Mouse (Mus musculus) brain, embryonic 14.5 days (tissue): ENCODE measurements at regions not wholly inside any gene's neighbourhood (a gene's known extent, or its start where the extent isn't known, plus 50 kb on each side); places are given as distances from the start of the nearest gene placed in this dataset.

Experiments used
- CTCF ChIP-seq: fragments of 200-500 bp; IDR thresholded peaks from 2 replicates; pipeline ENCODE4 v1.5.1; 2012; ENCODE audit warnings: inconsistent platforms, mild to moderate bottlenecking, moderate library complexity, borderline replicate concordance; ENCODE audit not compliant: insufficient read depth, insufficient read length; ENCODE audit errors: extremely low read depth
- POLR2A ChIP-seq: fragments of 200-500 bp; IDR thresholded peaks from 2 replicates; pipeline ENCODE4 v1.6.1; 2012; ENCODE audit warnings: mild to moderate bottlenecking, inconsistent platforms, borderline replicate concordance; ENCODE audit not compliant: poor library complexity, insufficient read depth, insufficient read length, severe bottlenecking; ENCODE audit errors: extremely low read depth

- TF ChIP-seq POLR2A (no peak), CTCF (no peak)
Observed at GRCm38 (mm10) chr4:75130757-75131156, 147.3 kb downstream of the Dmac1 start.
